Mouse (Mus musculus): ENCODE results near the gene Cox8a. TPM values are rescaled to one million over a fixed set of nuclear protein-coding genes. Genes with fewer than 3 reads are reported as not detected.

The Cox8a gene
- 1,448 and 1,495 TPM in 2 replicates for polyA plus RNA-seq (2012; rRNA removed)

DNA sequence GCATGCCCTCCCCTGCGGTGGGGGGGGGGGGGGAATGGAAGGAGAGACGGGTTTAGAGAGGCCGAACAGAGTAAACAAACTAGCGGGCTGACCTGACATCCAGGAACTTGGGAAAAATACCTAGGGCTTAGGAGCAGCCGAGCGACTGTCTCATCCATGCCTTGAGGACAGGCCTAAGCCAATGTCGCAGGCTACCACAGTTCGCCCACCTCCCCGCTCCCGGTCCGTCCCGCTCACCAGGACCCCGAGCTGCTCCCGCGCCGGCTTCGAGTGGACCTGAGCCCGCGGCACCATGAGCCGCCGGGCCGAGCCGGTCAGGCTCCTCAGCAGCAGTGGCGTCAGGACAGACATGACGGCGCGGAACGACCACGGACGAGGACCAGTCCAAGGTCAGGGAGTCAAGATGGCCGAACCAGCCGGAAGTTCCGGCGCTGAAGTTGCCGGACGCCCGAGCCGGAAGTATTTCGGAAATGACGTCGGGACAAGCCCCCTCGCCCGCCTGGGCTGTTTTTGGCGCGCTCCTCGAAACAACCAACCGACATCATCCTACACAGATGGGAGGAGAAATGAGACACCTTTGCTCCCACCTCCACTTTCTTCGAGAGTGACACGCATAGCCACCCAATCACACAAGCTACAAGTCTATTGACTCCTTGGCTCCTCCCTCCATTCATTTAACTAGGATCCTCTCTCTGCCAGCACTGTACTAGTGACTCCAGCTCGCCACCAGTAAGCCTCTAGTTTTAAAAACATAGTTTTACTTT lies at the start of gene Cox8a:
Gene Cox8a, minus strand, starts transcription at position 455 of the 764 bp plus-strand sequence.
- TF ChIP-seq POLR2A (IDR thresholded peaks at IDR 0.05; ENCODE audit: extremely low read depth, insufficient read depth, low read length) (peak; percentile 80), CTCF (IDR thresholded peaks at IDR 0.05; ENCODE audit: extremely low read depth, insufficient read depth, low read length) (no peak)

DNA sequence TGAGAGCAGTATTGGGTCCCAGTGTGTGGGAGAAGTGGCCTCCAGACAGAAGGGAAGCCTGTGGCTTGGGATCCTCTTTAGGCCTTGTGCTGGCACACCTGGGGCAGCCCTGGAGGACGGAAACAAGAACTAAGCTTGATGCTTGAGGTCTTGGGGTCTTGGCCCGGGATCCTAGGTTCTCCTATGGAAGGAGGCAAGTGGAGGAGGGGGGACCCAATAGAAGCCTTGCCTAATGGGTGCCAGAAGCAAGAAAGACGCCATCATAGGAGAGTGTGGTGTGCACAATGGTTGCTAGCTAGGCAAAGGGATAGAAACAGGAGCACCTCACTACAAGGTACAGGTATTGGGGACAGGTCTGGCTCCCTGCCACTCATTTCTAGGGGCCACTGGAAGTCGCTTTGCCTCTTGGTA lies 49.0 kb upstream of the Cox8a start:
- no peak for TF ChIP-seq POLR2A (IDR thresholded peaks at IDR 0.05; ENCODE audit: extremely low read depth, insufficient read depth, low read length)
- Histone ChIP-seq H3K27ac (ENCODE audit: insufficient read depth, low read length) (no peak overlapping the region), H3K4me3 (ENCODE audit: insufficient read depth, low read length) (no peak overlapping the region), H3K4me1 (ENCODE audit: control insufficient read depth, insufficient read depth, low read length) (no peaks in the 10 kb centered on the region; the same call in 1 of the 2 replicates)

More for the DNA sequence above, at the start of gene Cox8a:
- H3K27ac ChIP-seq (ENCODE audit: insufficient read depth, low read length), result peak within 1 kb of the TSS; percentile 96
- peak within 1 kb of the TSS; percentile 82 for H3K4me3 ChIP-seq (ENCODE audit: insufficient read depth, low read length)
- peaks cover 10% of the 10 kb centered on the region for H3K4me1 ChIP-seq (ENCODE audit: control insufficient read depth, insufficient read depth, low read length)

DNA sequence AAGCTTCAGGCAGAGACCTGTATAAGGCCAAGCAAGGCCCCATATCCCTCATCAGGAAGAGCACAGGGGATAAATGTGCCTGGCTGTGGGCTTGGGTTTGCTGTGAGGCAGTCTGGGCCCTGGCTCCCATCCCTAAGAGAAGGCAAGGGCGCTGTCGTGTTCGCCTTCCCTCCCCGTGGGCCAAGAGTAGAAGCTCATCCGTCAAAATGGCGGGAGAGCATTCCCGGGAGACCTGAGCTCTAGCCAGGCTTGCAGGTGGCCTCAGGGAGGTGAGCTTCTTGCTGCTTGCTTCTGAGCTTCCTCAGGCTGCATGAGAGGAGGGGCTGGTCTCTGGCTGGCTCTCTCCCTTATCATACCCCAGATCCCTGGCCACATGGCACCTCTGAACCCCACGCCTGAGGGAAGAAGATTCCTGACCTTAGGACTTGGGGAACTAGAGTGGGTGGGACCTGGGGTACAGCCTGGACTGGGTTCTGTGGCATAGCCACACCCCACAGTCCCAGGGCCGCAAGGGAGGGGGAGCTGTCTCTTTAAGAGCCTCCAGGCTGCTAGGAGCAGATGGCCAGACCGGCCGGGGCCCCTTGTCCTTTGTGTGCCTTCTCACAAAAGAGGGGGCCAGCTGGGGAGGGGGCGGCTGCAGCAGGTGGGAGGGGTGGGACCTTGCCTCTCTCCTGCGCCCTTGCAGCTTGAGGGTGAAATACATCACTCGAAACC lies 48.2 kb upstream of the Cox8a start:
- TF ChIP-seq CTCF (IDR thresholded peaks at IDR 0.05; ENCODE audit: extremely low read depth, insufficient read depth, low read length), result no peak
- Histone ChIP-seq H3K4me3 (ENCODE audit: insufficient read depth, low read length) (no peak overlapping the region), H3K4me1 (ENCODE audit: control insufficient read depth, insufficient read depth, low read length) (no peaks in the 10 kb centered on the region; the same call in 1 of the 2 replicates), H3K27ac (ENCODE audit: insufficient read depth, low read length) (0 out of 2 replicates have a peak overlapping the region, but pooled peaks have one; percentile 33)

DNA sequence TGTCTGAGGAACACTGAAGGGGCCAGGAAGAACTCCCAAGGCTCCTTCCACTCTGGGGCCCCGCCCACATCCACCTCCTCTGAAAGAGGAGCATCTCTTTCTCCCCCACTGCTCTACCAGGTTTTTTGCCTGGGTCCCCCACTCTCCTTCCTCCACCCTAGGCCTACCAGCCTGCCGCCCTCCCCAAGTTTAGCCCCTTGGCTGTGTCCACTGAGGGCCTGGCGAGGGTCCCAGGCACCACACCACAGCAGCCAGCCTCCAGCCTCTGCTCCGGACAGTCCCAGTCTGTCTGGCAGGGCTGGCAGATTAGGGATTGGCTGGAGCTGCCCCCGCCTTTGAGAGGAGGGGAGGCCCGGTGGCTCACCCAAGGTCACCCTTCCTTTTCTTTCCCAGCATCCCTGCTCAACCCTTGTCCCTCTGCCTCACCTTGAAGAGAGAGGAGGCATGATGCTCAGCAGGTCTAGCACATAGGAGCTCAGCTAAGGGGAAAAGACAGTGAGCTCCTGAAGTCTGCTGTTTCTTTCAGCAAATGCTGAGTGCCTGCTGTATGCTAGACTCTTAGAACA lies 47.4 kb upstream of the Cox8a start:
- Histone ChIP-seq H3K4me1 (ENCODE audit: control insufficient read depth, insufficient read depth, low read length) (no peaks in the 10 kb centered on the region; the same call in 1 of the 2 replicates), H3K4me3 (ENCODE audit: insufficient read depth, low read length) (no peak overlapping the region), H3K27ac (ENCODE audit: insufficient read depth, low read length) (0 out of 2 replicates have a peak overlapping the region, but pooled peaks have one; percentile 33)
- TF ChIP-seq CTCF (IDR thresholded peaks at IDR 0.05; ENCODE audit: extremely low read depth, insufficient read depth, low read length) (no peak), POLR2A (IDR thresholded peaks at IDR 0.05; ENCODE audit: extremely low read depth, insufficient read depth, low read length) (no peak)

DNA sequence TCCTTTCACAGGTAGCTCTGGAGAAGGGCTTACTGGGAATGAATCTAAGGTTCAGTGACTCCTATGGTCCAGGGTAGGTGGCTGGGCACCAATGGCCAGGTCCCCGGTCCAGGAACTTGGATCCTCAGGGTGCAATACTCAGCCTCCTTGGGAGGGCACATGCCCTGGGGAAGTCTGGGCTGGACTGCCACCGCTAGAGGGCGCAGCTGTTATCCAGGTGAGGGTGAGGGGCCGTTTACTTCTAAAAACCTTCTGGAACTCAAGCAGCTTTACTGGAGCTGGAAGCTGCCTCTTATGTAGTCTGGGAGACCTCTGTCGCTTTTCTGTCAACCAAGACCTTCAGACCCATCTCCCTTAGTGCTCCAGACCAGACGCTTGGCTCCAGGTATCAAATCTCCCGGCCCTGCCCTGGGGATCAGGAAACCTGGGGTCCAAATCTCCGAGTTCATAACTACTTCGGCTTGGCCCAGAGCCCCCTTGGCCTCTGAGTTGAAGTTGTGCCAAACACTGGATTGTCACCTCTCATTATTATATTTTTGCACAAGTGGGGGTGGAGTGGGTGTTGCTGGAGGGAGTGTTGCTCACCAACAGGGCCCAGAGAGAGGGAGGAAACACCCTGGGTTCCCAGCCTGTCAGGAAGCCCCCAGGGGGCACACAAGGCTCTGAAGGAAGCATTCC lies 46.8 kb upstream of the Cox8a start:
- H3K27ac ChIP-seq (ENCODE audit: insufficient read depth, low read length), result no peak overlapping the region
- no peaks in the 10 kb centered on the region; the same call in 1 of the 2 replicates for H3K4me1 ChIP-seq (ENCODE audit: control insufficient read depth, insufficient read depth, low read length)
- H3K4me3 ChIP-seq (ENCODE audit: insufficient read depth, low read length), result no peak overlapping the region
- no peak for TF ChIP-seq POLR2A (IDR thresholded peaks at IDR 0.05; ENCODE audit: extremely low read depth, insufficient read depth, low read length)
- peak; percentile 85 for TF ChIP-seq CTCF (IDR thresholded peaks at IDR 0.05; ENCODE audit: extremely low read depth, insufficient read depth, low read length)

DNA sequence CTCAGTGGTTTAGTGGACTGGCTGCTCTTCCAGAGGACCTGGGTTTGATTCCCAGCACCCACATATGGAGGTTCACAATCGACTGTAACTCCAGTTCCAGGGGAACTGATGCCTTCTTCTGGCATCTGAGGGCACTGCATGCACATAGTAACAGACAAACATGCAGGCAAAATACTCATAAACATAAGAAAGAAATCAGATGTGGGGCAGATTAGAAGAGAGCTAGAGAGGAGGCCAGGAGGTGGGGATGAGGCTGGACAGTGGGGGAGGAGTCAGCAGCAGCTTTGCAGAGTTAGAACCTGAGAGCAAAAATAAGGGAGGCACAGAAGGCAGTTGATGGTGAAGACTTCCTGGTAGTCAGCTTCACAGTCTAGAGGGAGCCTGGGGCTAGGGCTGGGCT lies 45.2 kb upstream of the Cox8a start:
- no peak overlapping the region for H3K4me3 ChIP-seq (ENCODE audit: insufficient read depth, low read length)
- no peak overlapping the region for H3K27ac ChIP-seq (ENCODE audit: insufficient read depth, low read length)
- no peaks in the 10 kb centered on the region; the same call in 1 of the 2 replicates for H3K4me1 ChIP-seq (ENCODE audit: control insufficient read depth, insufficient read depth, low read length)
- no peak for TF ChIP-seq POLR2A (IDR thresholded peaks at IDR 0.05; ENCODE audit: extremely low read depth, insufficient read depth, low read length)
- TF ChIP-seq CTCF (IDR thresholded peaks at IDR 0.05; ENCODE audit: extremely low read depth, insufficient read depth, low read length), result no peak

DNA sequence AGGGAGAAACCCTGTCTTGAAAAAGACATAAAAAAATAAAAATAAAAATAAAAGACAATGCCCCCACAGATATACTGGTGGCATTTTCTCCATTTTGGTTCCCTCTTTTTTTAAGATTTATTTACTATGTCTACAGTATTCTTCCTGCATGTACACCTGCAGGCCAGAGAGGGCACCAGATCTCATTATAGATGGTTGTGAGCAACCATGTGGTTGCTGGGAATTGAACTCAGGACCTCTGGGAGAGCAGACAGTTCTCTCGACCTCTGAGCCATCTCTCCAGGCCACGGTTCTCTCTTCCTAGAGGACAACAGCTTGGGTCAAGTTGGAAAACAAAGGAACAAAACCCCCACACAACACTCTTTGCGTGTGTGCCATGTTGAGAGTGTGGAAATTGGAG lies 44.5 kb upstream of the Cox8a start:
- H3K4me1 ChIP-seq (ENCODE audit: control insufficient read depth, insufficient read depth, low read length), result no peaks in the 10 kb centered on the region; the same call in 1 of the 2 replicates
- no peak overlapping the region for H3K27ac ChIP-seq (ENCODE audit: insufficient read depth, low read length)
- TF ChIP-seq POLR2A (IDR thresholded peaks at IDR 0.05; ENCODE audit: extremely low read depth, insufficient read depth, low read length), result no peak
- H3K4me3 ChIP-seq (ENCODE audit: insufficient read depth, low read length), result no peak overlapping the region

DNA sequence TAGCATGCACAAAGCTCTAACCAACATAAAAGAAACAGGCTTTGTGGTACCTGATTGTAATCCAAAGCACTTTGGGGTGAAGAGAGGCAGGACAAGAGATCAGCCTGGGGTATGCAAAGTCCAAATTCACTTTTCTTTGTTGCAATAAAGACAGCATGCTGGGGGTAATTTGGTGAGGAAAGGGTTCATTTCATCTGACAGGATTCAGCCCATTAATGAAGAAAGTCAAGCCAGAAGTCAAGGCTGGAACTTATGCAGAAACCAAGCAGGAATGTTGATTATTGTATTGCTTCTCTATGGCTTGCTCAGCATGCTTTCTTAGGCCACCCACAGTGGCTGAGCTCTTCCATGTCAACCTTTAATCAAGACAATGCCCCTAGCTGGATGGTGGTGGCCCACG lies 44.1 kb upstream of the Cox8a start:
- Histone ChIP-seq H3K27ac (ENCODE audit: insufficient read depth, low read length) (no peak overlapping the region), H3K4me1 (ENCODE audit: control insufficient read depth, insufficient read depth, low read length) (no peaks in the 10 kb centered on the region; the same call in 1 of the 2 replicates), H3K4me3 (ENCODE audit: insufficient read depth, low read length) (no peak overlapping the region)
- TF ChIP-seq POLR2A (IDR thresholded peaks at IDR 0.05; ENCODE audit: extremely low read depth, insufficient read depth, low read length) (no peak), CTCF (IDR thresholded peaks at IDR 0.05; ENCODE audit: extremely low read depth, insufficient read depth, low read length) (no peak)

DNA sequence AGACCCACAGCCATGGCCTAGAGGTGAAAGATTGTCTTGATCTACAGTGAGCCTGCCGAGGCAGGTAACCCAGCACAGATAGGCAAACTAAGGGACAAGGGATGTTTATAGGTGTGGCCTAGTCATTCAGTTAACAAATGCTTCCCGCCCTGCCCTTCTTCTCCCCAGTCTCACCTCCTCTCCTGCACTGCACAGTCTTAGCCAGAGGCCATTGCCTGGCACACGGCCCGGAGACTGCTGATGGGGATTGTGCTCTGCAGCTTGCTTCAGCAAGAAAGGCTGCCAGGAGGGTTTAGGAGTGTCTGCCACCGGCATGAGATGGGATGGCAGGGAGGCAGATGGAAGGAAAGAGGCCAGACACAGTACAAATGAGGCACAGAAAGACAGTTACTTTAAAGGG lies 40.5 kb upstream of the Cox8a start:
- H3K27ac ChIP-seq (ENCODE audit: insufficient read depth, low read length), result no peak overlapping the region
- H3K4me1 ChIP-seq (ENCODE audit: control insufficient read depth, insufficient read depth, low read length), result no peaks in the 10 kb centered on the region
- H3K4me3 ChIP-seq (ENCODE audit: insufficient read depth, low read length), result no peak overlapping the region
- TF ChIP-seq POLR2A (IDR thresholded peaks at IDR 0.05; ENCODE audit: extremely low read depth, insufficient read depth, low read length) (no peak), CTCF (IDR thresholded peaks at IDR 0.05; ENCODE audit: extremely low read depth, insufficient read depth, low read length) (no peak)
